Mouse (Mus musculus): ENCODE results near the gene Fut7.

DNA sequence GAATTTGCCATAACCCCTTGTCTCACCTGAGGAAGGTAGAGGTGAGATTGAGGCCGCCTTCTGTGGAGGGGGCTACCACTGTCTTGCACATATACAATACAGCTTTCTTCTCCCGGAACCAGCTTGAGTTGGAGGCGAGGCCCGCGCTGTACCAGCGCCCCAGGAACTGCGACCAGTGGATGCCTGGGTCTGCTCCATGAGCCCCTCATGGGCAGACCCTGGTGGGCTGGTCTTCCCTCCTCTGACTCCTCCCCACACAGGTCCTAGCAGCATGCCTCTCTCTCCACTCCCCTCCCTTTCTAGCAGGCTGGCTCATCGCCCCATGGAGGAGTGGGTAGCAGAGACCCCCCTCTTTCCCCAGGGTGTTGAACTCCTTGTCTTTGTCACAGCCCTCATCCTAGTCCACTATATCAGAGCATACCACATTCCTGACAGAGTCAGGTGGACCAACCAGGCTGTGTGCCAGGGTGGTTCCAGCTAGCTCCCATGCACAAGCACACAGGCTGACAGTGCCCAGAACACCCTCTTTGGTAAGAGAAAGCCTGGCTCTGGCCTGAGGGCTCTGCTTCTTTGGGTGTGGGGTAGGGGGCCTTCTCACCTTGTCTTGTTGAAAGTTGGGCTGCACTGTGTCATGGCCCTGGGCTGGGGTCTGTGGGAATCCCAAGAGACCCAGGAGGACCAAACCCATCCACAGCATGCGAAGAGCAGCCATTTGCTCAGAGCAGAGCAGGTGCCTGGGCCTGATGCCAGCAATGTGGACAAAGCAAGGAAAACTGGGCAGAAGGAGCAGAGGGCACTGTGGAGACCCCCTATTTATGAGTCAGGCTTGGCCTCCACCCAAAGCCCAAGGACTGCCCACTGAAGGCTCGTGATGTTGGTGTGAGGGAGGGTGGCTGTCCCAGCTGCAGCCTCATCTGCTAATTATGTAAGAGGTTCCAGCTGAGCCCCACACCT lies 46.2 kb downstream of the Fut7 start:
- TF ChIP-seq CTCF (IDR thresholded peaks at IDR 0.05; ENCODE audit: low read depth, low read length) (no peak), POLR2A (IDR thresholded peaks at IDR 0.05; ENCODE audit: insufficient read depth, low read length) (no peak)
